Mouse (Mus musculus) NIH3T3 (cell line): ENCODE measurements around the gene Erg.

Source experiments
- DNase-seq: peaks from one replicate; pipeline ENCODE4 v3.0.0-alpha.2; 2012; ENCODE audit warnings: low read depth

Gene Erg

DNA sequence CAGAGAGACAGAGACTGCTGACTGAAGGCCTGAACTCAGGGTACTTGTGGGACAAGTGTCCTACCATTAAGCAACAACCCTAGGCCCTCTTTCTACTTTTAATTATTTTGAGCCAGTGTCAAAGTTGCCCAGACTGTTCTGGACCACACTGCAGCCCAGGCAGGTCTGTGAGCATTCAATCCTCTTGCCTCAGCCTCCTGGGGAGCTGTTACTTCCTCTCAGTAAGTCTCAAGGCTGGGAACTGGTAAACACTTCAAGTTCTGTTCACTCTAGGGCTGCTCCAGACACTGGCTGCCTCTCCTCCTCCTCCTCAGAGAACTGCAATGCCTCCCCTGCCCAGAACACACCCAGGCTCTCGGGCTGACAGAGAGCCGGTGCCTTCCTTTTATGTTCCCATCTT is 140.0 kb downstream of the Erg start:
- no peak for DNase-seq

DNA sequence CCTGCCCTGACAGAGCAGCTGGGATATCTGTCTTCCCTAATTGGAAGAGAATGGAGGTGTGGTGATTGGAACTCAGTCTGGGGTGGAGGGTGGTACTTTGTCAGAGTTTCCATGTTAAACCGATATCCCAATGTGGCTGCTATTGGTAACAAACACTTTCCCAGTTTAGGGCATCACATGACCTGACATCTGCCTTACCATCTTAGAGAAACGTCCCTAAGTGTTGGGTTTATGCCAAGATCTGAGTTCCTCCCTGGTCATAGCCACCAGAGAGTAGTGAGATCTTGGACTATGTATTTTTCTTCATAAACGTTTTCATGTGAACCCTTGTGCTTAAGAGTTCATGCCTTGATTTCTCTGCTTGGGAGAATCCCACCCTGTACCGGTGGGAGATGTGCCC is 144.4 kb downstream of the Erg start:
- no peak for DNase-seq

DNA sequence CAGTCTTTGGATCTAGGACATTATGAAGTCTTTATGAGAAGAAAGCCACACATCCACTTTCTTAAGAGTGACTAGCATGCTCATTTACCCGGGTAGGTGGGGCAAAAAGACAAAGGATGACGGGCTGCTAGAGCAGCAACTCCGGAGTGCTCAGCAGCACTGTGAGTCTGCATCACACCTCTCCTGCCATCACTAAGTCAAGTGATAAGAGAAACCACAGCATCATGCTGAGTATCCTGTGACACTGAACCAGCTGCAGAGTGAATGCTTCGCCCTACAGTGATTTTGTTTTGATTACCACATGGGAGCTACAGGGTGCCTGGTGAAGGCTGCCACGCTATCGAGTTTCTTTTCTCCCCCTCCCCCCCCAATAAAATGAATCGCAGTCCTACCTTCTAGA is 145.2 kb downstream of the Erg start:
- peak; percentile 17 for DNase-seq

DNA sequence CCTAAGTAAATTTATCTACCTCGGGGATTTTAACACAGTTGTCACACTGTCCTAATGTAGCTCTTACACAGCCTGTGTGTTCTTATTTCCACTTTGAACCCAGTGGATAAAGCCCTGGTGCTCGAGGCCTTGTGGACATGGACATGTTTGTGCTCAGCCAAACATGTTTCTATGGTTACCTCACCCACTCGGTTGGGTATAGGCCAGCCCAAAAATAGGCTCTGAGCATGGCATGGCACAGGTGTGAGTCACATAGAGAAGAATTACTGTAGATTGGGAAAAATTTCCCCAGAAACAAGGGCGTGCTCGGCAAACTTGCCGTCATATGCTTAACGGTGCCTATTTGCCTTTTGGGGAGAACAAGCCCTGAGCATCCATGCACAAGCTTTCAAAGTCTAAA is 146.1 kb downstream of the Erg start:
- DNase-seq, result peak; percentile 78

DNA sequence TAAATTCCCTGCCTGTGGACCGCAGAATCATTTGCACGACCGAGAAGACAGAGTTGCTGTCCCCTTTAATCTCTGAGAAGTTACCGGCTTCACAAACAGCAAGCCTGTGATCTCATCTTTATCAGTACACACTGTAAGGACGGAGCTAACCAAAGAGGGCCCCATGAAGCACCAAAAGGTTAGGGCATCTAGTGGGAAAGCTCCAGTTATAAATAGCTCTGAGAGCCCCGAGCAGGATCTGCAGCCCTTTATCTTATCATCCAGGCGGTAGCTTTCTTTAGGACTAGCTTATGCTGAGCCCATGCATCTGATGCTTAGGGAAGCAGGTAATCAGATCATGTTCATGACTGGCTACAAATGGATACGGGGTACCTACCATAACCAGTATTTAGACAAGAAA is 146.6 kb downstream of the Erg start:
- DNase-seq, result no peak

DNA sequence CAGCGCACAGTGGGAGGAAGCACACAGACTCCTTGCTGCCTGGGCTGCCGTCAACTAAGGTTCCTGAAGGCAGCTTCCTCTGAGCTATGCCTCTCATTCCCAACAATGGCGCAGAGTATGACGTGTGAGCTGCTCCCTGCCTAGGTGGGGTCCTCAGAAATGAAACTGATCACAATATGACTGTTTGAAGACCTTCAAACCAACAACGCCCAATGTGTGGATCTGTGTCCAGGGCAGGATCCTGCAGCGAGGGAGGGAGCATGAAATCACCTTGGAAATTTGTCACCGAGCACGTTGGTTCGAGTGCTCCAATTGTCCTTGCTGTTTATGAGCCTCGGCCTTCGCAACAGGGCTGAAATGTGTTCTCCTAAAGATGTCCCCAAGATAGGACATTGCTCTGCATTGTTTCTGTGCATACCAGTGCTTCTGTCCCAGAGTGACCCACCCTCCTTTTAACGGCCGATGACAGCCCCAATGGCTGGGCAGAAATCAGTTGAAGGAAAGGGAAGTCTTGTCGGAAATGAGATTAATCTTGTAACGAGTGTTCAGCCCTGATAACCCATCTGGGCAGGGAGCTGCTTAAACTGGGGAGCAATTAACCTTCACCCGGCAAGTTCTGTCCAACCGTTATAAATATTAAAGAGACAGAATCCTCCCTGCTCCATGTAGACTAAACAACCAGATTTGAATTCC is 147.4 kb downstream of the Erg start:
- no peak for DNase-seq

DNA sequence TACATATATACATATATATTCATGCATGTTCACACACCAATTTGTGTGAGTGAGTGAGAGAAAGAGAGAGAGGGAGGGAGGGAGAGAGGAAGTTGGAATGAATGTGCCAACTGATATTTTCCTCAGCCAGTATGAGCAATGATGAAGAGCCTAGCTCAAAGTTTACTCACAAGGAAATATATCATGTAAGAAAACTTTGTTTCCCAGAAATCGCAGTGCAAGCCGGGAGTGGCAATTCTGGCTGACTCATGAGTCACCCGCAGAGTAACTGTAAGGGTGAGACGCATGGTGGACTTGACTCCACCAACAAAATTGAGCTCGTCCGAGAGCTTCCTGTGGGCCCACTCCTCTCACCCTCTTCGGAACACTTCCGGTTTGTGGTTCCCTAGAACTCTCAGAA is 149.8 kb downstream of the Erg start:
- peak; percentile 79 for DNase-seq

DNA sequence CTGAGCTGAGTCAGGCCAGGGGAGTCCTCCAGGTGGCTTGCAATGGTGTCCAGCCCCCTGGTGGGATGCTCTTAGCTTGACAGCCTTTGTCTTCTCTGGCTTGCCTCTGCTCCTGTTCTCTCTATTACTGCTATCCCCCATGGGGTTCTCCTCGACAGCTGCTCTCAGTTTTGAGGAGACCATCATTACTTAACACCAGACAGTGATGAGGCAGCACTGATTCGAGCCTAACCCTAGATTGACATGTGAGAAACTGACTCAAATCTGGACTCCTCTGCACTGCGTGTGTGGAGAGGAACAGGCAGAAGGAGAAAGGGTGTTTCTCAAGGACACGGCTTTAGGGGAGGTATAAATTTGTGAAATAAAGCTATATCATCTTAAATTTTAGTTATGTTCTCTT is 150.3 kb downstream of the Erg start:
- DNase-seq, result no peak

DNA sequence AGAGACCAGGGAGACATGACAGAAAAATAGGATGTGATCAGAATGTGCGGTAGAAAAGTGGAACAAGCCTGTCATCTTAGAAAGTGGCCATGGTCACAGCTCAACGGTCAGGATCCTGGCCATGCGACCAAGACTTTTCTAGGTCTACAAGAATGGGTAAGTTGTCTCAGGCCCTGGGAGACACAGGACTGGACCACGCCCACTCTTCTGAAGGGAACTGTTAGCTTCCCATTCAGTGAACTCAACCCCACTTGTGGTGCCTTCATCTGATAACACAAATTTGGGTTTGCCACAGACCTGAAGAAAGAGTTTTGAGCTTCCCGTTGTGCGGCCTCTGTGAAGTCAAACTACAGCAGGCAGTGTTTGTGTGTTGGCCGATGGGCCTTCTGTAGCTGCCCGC is 152.0 kb downstream of the Erg start:
- no peak for DNase-seq

DNA sequence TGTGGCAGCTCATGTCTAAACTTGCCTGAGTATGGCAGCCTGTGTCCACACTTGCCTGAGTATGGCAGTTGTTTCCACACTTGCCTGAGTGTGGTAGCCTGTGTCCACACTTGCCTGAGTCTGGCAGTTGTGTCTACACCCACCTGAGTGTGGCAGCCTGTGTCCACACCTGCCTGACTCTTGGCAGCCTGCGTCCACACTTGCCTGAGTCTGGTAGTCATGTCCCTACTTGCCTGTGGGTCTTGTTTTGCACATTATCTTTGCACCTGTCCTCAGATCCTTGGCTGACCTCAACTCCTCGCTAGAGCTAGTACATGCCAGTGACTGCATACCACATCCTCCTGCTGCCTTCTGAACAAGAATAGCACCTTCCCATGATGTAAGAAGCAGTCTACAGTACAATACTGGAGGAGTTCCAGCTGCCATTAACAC is 153.8 kb downstream of the Erg start:
- DNase-seq, result no peak

DNA sequence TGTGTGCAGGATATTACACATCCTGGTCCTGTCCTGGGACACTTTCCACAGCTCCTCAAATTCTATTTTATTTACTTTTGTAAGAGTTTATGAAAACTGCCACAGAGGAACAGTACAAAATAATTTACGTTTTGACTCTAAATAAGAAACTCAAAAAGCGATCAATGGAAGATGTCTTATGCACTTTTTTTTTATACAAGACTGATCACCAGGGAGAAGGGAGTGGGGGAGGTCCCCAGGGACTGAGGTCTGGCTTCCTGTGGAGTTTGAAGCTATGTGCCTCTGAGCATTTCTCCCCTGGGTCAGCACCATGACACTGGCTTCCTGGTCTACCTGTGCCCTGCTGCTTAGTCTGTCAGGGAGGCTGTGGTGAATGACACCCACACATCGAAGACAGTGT is 156.5 kb downstream of the Erg start:
- DNase-seq, result no peak

DNA sequence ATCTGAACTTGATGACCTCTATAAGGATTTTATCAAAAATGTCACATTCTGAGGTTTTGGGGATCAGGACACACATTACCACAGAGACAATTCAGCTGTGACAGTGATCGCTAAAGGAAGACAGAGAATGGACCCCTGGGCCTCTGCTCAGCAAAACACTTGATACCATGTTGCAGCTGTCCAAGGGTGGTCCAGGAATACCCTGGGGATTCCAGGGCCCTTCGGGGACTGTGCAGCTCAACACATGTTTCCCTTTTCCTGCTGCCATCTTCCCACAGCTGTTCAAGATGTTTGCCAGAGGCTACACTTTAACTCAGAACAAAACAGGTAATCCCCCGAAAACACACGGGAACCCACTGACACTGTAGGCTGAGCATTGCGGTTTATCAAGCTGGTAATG is 158.2 kb downstream of the Erg start:
- DNase-seq, result no peak

DNA sequence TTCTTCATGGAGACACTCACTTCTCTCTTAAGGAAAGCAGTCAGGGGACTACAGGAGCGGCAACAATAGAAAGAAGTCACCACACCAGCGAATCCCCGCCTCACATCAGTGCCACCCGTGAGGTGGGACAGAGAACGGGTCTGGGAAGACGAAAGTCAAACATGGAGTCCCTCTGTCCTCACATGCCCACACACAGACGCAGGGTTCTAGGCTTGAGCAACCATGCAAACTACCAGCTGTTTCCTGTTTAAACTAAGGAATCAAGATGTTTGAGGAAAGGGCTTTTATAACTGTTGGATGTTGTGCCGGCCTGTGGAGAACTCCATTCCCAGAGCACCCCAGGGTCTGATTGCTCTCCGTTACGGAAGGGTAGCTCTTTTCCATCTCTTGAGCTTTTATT is 158.9 kb downstream of the Erg start:
- no peak for DNase-seq

DNA sequence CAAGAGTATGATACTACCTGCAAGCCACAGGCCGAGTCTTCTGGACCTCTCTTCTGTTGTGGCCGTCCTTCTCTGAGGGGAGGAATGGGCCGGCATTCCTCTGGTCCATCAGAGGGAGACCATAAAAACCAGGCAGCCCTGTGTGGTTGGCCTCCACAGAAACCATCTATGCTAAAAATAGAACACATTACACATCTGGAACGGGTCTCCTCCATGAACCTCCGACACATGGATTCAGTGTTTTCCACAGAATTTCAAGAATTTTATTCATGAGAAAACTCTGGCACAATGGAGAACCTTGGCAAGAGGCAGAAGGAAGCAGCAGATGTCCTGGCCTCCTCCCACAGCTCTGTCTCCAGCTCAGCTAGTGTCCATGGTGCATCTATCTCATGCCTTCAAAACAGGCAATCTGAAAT is 163.7 kb downstream of the Erg start:
- peak; percentile 70 for DNase-seq

DNA sequence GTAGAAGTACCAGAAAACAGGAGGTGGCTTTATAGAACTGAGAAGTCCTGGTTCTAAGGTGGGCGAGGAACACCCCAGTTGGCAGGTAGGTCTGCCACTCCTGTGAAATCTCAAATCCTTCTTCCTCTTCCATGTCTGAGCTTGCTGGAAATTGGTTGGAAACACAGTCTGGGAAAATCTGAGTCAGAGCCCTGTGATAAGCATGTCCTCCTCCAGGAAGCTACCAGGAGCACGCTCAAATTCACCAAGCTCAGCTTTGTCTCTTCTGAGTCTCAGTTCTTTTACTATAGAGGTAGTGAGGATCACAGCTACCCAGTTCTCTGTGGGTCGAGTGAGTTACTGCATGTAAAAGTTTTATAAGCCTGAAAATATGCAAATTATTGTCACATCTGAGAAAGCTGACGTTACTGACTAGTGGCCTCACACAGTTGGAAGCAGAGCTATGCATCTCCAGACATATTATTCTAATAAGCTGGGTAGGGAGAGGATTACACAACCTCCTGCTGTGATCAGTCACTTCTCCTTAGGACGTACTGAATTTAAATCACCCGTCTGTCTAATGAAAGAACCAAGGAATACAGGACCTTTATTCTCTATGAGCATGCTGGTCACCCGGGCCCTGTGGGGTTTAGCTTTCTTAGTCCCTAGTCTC is 165.0 kb downstream of the Erg start:
- peak; percentile 51 for DNase-seq

DNA sequence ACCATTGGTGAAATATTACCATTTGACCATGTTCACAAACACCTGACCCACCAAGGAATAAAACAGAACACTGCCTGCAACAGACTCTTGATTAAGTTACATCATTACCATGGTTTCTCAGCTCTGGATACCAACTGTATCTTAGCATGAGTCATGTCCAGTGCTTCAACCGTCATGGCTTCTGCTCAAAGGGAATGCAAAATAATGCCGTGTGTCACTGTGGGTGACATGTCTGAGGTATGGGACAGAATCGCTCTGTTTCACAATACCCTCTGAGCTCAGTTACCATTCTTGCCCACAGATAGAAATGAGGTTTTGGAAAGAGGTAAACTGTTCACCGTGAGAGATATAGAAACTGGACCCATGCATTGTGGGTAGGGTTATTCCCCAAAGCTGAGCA is 170.5 kb downstream of the Erg start:
- DNase-seq, result peak; percentile 13

DNA sequence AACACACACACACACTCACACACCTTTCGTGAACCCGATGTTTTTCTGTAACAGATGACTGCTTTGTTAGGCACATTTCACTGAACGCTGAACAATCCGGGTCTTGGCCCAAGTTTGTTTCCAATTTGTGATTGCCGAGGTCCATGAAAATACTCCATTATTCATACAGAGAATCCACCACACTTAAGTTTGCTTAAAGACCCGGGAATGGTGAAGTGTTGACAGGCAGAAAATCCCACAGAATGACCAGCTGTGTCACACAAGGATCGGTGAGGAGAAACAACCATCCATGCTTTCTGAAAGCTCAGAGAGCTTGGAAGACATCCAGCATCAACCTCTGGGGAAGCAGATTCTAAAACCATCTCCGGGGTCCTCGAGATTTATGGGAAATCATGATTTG is 171.0 kb downstream of the Erg start:
- DNase-seq, result peak; percentile 34

DNA sequence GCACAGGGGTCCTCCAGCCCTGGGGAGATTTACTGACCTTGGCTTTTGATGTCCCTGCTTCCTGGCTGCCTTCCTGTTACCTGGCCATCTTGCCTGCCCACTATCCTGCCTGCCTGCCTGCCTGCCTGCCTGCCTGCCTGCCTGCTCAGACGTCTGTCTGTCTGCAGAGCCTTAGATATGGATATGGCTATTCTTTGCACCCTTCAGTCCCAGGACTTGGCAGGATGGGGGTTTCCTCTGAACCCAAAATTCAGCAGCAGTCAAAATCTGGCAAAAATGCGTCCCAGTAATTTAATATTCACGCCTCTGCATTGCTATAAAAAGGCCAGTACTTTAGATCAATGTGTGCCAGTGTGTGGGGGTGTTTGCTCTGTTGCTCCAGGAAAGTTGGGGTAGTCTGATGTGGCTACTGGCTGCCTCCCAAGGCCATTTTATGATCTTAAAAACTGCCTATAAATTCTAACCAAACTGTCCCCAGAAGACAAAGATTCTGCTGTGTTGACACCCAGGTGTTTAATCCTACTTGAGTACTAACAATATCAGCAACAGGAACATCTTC is 172.9 kb downstream of the Erg start:
- DNase-seq, result no peak

DNA sequence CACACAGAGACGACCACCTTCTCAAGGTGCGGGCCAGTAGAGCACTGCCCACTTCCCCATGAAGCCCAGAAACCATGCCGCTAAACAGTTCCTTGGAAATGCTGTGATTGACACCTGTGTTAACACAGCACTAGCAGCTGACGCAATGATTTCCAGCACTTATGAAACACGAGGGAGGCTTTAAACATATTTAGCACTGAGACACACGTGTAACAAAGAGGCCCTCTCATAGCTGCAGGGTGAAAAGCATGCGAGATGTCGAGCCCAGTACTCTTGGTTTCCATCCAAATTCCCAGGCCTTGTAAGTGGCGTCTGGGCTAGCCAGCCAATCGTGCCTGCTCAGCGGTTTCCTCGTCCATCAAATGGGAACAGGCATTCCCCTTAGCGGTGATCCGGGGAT is 178.3 kb downstream of the Erg start:
- DNase-seq, result peak; percentile 56

DNA sequence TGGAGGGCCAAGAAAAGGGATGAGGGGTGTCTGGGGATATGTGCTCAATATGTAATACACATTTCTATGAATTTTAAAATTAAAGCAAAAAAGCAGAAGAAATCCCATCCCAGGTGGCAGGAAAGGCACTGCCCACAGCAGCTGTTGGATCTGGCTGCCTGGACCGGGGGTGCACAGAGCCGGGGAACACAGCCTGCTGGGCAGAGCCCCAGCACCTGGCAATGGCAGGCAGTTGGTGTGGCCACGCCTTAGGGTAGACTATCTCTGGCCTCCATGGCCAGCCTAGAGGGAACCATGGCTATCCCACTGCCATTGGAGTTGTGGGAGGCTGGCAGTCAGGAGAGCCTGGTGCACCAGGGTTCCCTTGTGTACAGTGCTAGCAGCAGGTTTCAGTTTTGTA is 180.9 kb downstream of the Erg start:
- no peak for DNase-seq

DNA sequence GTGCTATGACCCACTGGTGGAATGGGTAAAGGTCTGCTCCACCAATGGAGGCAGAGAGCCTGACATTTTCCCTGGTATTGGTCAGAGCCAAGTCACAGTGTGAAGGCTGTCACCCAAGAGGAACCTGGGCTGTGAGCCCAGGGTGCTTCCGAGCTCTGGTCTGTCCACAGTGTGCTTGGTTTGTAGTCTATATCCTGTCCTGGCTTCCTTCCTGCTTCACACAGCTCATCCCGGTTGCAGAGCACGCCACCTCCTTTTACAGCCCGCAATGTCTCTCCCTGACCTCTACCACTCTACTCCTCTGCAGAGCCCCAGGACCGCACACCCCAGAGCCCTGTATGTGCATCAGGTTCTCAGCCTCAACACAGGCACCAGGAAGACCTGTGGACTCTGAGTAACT is 182.9 kb downstream of the Erg start:
- DNase-seq, result no peak

DNA sequence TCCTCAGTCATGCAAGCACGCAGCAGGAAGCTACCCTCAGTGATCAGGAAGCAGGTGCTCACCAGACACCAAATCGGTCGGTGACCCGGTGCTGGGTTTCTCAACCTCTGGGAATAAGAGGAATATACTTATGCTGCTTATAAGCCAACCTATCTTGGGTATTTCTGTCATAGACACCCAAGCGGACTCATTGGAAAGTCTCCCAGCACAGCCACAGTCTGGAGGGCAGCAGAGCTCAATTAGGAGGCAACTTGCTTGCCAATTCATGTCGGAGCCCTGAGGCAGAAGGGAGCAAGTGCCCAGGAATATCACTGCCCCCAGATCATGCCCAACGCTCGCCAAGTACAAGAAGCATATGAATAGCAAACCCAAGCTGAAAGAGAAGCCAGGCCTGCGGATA is 184.5 kb downstream of the Erg start:
- DNase-seq, result no peak

DNA sequence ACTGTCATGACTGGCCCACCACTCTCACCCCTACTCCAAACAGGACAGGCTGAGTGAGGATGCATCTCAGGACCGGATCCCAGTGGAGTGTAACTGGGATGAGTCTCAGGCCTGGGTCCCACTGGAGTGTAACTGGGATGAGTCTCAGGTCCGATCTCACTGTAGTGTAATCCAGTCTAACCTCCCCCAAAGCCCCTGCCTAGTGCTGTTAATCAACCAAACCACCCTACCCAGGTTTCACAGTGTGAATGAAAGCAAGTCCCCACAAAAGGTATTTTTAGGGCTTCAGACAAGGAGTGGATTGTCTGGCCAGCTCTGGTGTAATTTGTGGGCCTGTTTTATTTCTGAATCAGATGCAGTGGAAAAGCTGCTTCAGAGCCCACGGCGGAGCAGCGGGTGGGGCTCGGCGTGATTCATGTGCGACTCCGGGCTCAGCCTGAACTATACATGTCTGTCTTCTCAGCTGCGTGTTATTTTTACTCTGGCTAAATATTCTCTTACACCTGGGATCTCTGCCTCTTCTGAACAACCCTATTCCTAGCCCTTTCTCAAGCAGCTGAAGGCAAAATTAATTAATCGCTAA is 187.5 kb downstream of the Erg start:
- peak; percentile 57 for DNase-seq
